8 mouse cellular contexts compared by ENCODE assay signal in the genomic region with DNA sequence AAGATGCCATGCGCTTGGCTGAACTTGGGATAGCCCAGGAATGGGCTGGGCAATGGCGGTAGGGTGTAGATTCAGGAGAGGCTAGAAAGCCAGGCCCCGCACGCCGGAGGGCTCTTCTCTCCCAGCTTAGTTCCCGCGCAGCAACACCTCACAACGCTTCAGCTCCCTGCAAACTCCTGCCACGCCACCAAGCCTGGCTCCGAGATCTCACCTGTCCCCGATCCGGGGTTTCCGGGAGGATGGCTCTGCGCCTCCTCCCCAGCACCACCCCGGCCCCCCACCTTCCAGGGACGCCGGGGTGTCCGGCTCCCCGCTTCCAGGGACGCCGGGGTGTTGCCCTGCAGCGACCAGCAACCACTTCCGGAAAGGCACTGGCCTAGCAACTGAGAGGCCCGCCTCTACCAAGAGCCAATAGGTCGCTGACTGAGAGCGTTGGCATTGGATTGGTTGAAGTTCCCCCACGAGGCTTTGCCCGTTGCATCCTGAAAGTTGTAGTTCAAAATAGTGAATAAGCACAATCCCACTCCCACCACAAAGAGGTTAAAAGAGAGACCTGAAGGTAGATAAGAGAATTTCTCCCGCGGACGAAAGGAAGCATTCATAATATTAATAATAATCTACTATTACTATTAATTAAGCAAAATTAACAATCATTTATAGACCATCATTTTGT. TPM values are rescaled to one million over a fixed set of nuclear protein-coding genes. Genes with fewer than 3 reads are reported as not detected.
DNase-seq lines count a peak whose midpoint lies in the region; ATAC-seq lines count a peak whose summit lies in the region.

A gene (minus strand): TSS at position 401 of the 673 bp plus-strand sequence.

- H3K36me3 ChIP-seq in hindbrain, embryonic 16.5 days (ENCODE audit: control insufficient read depth, insufficient read depth, low read length): no peaks in the 10 kb centered on the region
- no peaks in the 10 kb centered on the region for H3K36me3 ChIP-seq in macrophage (ENCODE audit: inconsistent target)

- H3K9ac ChIP-seq in hindbrain, embryonic 16.5 days (ENCODE audit: low read depth, low read length): peak within 1 kb of the TSS; percentile 70

- 0% methylated on average over 29 of the region's 31 CpGs for WGBS in hindbrain, embryonic 16.5 days
- WGBS in macrophage (ENCODE audit: missing documents): under 1% methylated on average over 27 of the region's 31 CpGs

- H3K9me3 ChIP-seq in hindbrain, embryonic 16.5 days (ENCODE audit: control insufficient read depth, low read length): no peaks in the 10 kb centered on the region

- H3K79me2 ChIP-seq in macrophage (ENCODE audit: inconsistent target): no peaks in the 10 kb centered on the region

- peak within 1 kb of the TSS; percentile 88 for H3K4me2 ChIP-seq in hindbrain, embryonic 16.5 days (ENCODE audit: low read length)

- peak within 1 kb of the TSS; percentile 61 for H3K4me3 ChIP-seq in hindbrain, embryonic 16.5 days (ENCODE audit: low read length)
- peak within 1 kb of the TSS; percentile 77 for H3K4me3 ChIP-seq in macrophage (ENCODE audit: inconsistent target)

- peaks cover 5% of the 10 kb centered on the region for H3K4me1 ChIP-seq in hindbrain, embryonic 16.5 days (ENCODE audit: control insufficient read depth, insufficient read depth, low read depth, low read length)

- no peaks in the 10 kb centered on the region for H3K27me3 ChIP-seq in hindbrain, embryonic 16.5 days (replicated peaks; ENCODE audit: control insufficient read depth, insufficient read depth, low read length)

- peak; percentile 67 for DNase-seq in WW6 (ENCODE audit: low read depth, low spot score)
- peak; percentile 52 to 79 for DNase-seq in cerebellum, postnatal 4 days (ENCODE audit: low spot score in 2 of 2)
- DNase-seq in gastrocnemius, adult 18-20 months (ENCODE audit: low spot score): peak; percentile 91
- peak; percentile 80 to 87 for DNase-seq in left cerebral cortex, adult 18-20 months (ENCODE audit: low spot score in 2 of 2)
- peak; percentile 92 for DNase-seq in right cerebral cortex, adult 18-20 months
- peak; percentile 37 for DNase-seq in urinary bladder, postnatal 10 days (ENCODE audit: low spot score)

- peak within 1 kb of the TSS; percentile 79 for H3K27ac ChIP-seq in hindbrain, embryonic 16.5 days (ENCODE audit: low read depth, low read length)
- peak within 1 kb of the TSS; percentile 35 for H3K27ac ChIP-seq in macrophage

- peak; percentile 97 for ATAC-seq in hindbrain, embryonic 16.5 days

RNA-seq across cellular contexts. Expression of the gene that starts here (rescaled TPM):
- total RNA-seq in gastrocnemius, adult 18-20 months (2021): 1 to 10 TPM; 2.4 to 2.6 TPM
- 12.2 TPM in 2 replicates for polyA plus RNA-seq in hindbrain, embryonic 16.5 days (2015; fragmentation: Nextera tagmentation; extraction: Ambion mirVana)
- 10 to 100 TPM; 12.1 to 13.4 TPM for total RNA-seq in left cerebral cortex, adult 18-20 months (2021)
- 100 to 1,000 TPM in 5 of 26 experiments, 10 to 100 TPM in 21; 19.2 to 126 (median 78.6) TPM for total RNA-seq in macrophage (2018; cell fraction: chromatin; rRNA removed)
- total RNA-seq in macrophage (2018; cell fraction: cytosol; rRNA removed): 10 to 100 TPM; 17.0 to 31.0 (median 20.7) TPM
- total RNA-seq in macrophage (2018; cell fraction: nucleus; rRNA removed): 10 to 100 TPM; 15.5 to 63.8 (median 39.5) TPM
- 17.0 to 35.2 TPM (median 22.0 TPM) in 3 replicates for polyA plus RNA-seq in macrophage (2018)

Comparison
In these comparisons a context has a peak if more than half of its experiments do, and no peak if none do; other contexts are left out.
1. Peak in every context shown above with its lines: DNase-seq, ATAC-seq, H3K4me3 ChIP-seq and H3K27ac ChIP-seq.
2. DNase-seq: peak in every context shown above with its lines; median percentile 92 in right cerebral cortex, adult 18-20 months; 91 in gastrocnemius, adult 18-20 months; 84 in left cerebral cortex, adult 18-20 months; 67 in WW6; 66 in cerebellum, postnatal 4 days; 37 in urinary bladder, postnatal 10 days.